Mouse (Mus musculus): ENCODE measurements at regions not wholly inside any gene's neighbourhood (a gene's known extent, or its start where the extent isn't known, plus 50 kb on each side); places are given as distances from the start of the nearest gene placed in this dataset.
"Not testable (repeated sequence)": the region's sequence is repeated elsewhere in the genome, so short reads cannot be mapped to it uniquely, and the experiment has no call there.

DNA sequence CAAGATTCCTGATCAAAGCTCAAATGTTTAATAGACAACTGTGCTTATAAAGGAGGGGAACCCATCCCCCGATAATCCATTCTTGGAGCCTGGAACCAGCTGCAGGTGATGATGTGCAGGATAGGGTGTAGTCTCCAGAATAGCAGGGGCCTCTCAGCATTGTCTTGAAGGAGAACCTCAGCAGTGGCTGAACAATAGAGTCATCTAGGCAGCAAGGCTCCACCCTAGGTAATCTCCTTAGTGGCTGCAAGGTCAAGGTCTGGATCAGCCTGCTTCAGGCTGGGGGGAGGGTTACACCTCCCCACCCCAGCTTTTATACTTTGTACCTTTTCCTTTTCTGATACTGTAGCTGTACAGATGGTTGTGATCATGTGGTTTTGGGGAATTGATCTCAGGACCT lies 116.8 kb upstream of the Mettl4 start:
- DNase-seq (ENCODE audit: low read depth, low spot score): no peak

DNA sequence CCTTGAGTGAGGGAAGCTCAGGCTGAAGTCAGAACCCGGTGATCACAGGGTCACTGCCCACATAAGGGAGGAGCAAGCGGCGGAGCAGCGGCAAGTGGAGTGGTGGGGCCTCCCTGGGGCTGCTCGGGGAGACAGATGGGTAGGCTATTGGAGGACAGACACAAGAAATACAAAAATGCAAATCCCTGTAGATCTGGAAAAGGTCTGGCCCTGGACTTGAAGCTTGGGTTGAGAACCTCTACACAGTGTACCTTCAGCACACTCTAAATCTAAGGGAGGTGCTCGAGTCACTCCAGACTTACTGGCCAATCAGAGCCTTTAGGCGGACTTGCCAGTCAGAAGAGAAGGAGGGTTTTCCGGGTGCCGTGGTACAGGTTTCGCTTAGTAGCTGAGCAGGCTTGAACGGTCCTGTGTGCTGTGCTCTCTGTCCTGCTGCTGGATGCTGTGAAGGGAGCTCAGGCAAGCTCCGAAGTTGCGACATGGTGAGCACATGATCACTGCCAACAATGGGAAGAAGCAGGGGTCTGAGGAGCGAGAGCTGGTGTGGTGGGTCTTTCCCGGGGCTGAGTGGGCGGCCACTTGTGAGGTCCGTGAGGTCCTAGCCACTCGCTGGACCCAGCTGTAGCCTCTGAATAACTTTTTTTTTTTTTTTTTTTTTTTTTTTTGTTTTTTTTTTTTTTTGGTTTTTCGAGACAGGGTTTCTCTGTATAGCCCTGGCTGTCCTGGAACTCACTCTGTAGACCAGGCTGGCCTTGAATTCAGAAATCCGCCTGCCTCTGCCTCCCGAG lies 114.9 kb upstream of the Mettl4 start:
- peak; percentile 94 for DNase-seq (ENCODE audit: low read depth, low spot score)

GRCm38 (mm10) chr17:94854698-94855097 lies 104.9 kb upstream of the Mettl4 start:
- not testable (repeated sequence) for DNase-seq (ENCODE audit: low read depth, low spot score)

DNA sequence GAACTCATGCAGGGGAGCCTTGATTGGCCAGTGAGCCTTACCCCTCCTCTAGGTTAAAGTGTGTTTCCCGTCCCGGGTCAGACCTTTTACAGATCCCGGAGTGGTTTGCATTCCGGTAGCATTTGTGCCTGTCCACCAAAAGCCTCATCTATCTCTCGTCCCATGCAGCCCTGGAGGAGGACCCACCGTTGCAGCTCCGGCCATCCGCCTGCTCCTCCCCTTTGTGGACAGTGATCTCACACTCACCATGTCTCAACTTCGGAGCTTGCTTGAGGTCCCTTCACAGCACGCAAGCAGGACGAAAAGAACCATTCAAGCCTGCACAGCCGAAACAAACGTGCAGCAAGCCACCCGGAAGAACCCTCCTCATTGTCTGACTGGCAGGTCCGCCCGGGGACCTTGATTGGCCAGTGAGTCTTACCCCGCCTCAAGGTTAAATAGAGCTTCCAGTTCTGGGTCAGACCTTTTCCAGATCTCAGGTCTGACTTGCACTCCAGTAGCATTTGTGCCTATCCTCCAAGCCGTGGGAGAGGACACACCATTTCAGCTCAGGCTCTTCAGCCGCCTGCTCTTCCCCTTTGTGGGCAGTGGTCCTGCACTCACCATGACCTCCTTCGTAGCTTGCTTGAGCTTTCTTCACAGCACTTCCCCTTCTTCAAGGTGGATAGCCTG lies 84.8 kb upstream of the Mettl4 start:
- peak; percentile 93 for DNase-seq (ENCODE audit: low read depth, low spot score)

GRCm38 (mm10) chr17:94834067-94834445 lies 84.2 kb upstream of the Mettl4 start:
- not testable (repeated sequence) for DNase-seq (ENCODE audit: low read depth, low spot score)

DNA sequence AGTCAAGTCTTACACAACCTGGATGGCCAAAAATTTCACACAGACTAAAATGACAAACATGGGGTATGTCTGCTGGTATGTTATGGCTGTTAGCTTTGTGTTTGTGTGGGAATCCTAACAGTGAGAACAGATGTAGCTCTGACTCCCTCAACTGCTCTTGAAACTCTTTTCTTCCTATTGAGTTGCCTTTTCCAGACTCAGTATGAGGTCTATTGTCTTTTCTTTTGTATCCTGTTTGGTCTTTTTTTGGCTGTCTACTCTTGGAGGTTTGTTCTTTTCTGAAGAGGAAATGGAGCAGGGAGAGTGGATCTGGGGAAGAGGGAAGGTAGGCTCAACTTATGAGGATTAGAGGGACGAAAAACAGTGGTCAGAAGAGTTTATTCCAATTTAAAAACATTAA lies 76.6 kb upstream of the Mettl4 start:
- not testable (repeated sequence) for DNase-seq (ENCODE audit: low read depth, low spot score)

DNA sequence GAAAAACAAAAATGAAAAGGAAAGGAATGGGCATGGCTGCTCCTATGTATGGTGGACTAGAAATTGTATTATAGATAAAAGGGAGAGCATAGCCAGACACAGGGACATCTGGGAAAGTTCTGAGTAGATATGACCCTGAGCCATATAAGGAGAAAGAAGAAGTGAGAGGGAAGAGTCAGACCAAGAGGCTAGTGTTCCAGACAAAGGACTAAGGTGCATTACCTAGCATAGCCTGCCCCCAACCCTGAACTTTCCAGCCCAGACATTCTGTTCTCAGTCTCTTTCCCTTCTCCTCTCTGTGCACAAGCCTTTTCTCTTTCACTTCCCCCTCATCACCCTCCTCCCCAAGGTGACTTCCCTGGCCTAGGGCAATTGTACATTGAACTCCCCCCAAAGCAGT lies 58.9 kb upstream of the Mettl4 start:
- peak; percentile 31 for DNase-seq (ENCODE audit: low read depth, low spot score)
